Mouse (Mus musculus) intestine, embryonic 16.5 days (tissue): Measurements from ENCODE around the gene Actb. TPM values are rescaled to one million over a fixed set of nuclear protein-coding genes. Genes with fewer than 3 reads are reported as not detected.

ENCODE experiments used
- ATAC-seq: fragments of 200-750 bp; cut with Nextera tagmentation; 2 replicates; pipeline ENCODE4 v1.8.0; 2017; ENCODE audit warnings: moderate TSS enrichment, moderate library complexity
- H3K27ac ChIP-seq: fragments of 300-500 bp; sonication (generic); 2 replicates; pipeline ENCODE4 v1.5.1; 2014; ENCODE audit warnings: mild to moderate bottlenecking, low read length
- H3K27me3 ChIP-seq: fragments of 300-500 bp; sonication (generic); replicated peaks from 2 replicates; pipeline ENCODE4 v1.6.1; 2014; ENCODE audit warnings: low read length, control low read depth, mixed read lengths; ENCODE audit not compliant: control insufficient read depth, insufficient read depth
- H3K36me3 ChIP-seq: fragments of 300-500 bp; sonication (generic); 2 replicates; pipeline ENCODE4 v1.6.1; 2014; ENCODE audit warnings: low read length, control low read depth; ENCODE audit not compliant: control insufficient read depth, insufficient read depth
- H3K4me1 ChIP-seq: fragments of 300-500 bp; sonication (generic); 2 replicates; pipeline ENCODE4 v1.6.1; 2014; ENCODE audit warnings: low read length, control low read depth, mixed read lengths; ENCODE audit not compliant: control insufficient read depth, insufficient read depth
- H3K4me2 ChIP-seq: fragments of 300-500 bp; sonication (generic); 2 replicates; pipeline ENCODE4 v1.6.1; 2014; ENCODE audit warnings: low read depth, low read length, control low read depth
- H3K4me3 ChIP-seq: fragments of 300-500 bp; sonication (generic); 2 replicates; pipeline ENCODE4 v1.5.1; 2014; ENCODE audit warnings: mild to moderate bottlenecking, low read length
- H3K9ac ChIP-seq: fragments of 300-500 bp; sonication (generic); 2 replicates; pipeline ENCODE4 v1.6.1; 2014; ENCODE audit warnings: low read depth, low read length
- H3K9me3 ChIP-seq: fragments of 300-500 bp; sonication (generic); 2 replicates; pipeline ENCODE4 v1.6.1; 2016; ENCODE audit warnings: low read length, control low read depth; ENCODE audit not compliant: control insufficient read depth
- WGBS: fragments of 180-500 bp; shearing (Covaris S2); extraction: QIAGEN DNeasy Blood & Tissue Kit; methylation state at CpG from one replicate; pipeline ENCODE4 v1.1.7; 2014; 5-methylcytosine and 5-hydroxymethylcytosine counted together
- polyA plus RNA-seq: library from polyadenylated mRNA; unstranded; fragments of >200 nt; fragmentation: Nextera tagmentation; extraction: Ambion mirVana; gene quantifications from 2 replicates; pipeline ENCODE4 v1.2.1, GENCODE M21; 2015

Actb gene
- polyA plus RNA-seq, 1 experiment from 2014 or later, result 14,111 TPM

GRCm38 (mm10) chr5:142926204-142926939 lies 19.8 kb upstream of the Actb start:
- Histone ChIP-seq H3K9me3 (no peaks in the 10 kb centered on the region; the same call in 1 of the 2 replicates), H3K4me2 (0 out of 2 replicates have a peak overlapping the region, but pooled peaks have one; percentile 5), H3K4me1 (peaks cover 44% of the 10 kb centered on the region), H3K4me3 (no peak overlapping the region), H3K36me3 (no peaks in the 10 kb centered on the region), H3K9ac (peak overlapping the region; percentile 44), H3K27me3 (no peaks in the 10 kb centered on the region), H3K27ac (peak overlapping the region; percentile 91)
- WGBS, result 14% methylated on average over 13 of the region's 13 CpGs
- ATAC-seq, result peak; percentile 43

GRCm38 (mm10) chr5:142924336-142924959 lies 17.9 kb upstream of the Actb start:
- Histone ChIP-seq H3K27me3 (no peaks in the 10 kb centered on the region), H3K9ac (no peak overlapping the region), H3K4me2 (no peak overlapping the region), H3K9me3 (no peaks in the 10 kb centered on the region; the same call in 1 of the 2 replicates), H3K4me3 (no peak overlapping the region), H3K4me1 (peaks cover 52% of the 10 kb centered on the region), H3K36me3 (no peaks in the 10 kb centered on the region), H3K27ac (peak overlapping the region; percentile 91)
- ATAC-seq, result peak; percentile 65
- 61% methylated on average over 12 of the region's 12 CpGs for WGBS

GRCm38 (mm10) chr5:142923781-142924180 lies 17.2 kb upstream of the Actb start:
- 72% methylated on average over 3 of the region's 3 CpGs for WGBS
- H3K4me1 ChIP-seq, result peaks cover 49% of the 10 kb centered on the region
- peak overlapping the region; percentile 81 for H3K27ac ChIP-seq

GRCm38 (mm10) chr5:142922251-142922650 lies 15.7 kb upstream of the Actb start:
- 72% methylated on average over 5 of the region's 5 CpGs for WGBS
- H3K4me2 ChIP-seq, result peak overlapping the region; percentile 30
- H3K27me3 ChIP-seq, result no peaks in the 10 kb centered on the region
- H3K9ac ChIP-seq, result peak overlapping the region; percentile 32
- H3K36me3 ChIP-seq, result no peaks in the 10 kb centered on the region
- H3K9me3 ChIP-seq, result no peaks in the 10 kb centered on the region; the same call in 1 of the 2 replicates
- H3K4me3 ChIP-seq, result no peak overlapping the region
- H3K4me1 ChIP-seq, result peaks cover 42% of the 10 kb centered on the region
- 0 out of 2 replicates have a peak, but pooled peaks have one; percentile 6 for ATAC-seq
- H3K27ac ChIP-seq, result peak overlapping the region; percentile 94

More at GRCm38 (mm10) chr5:142923781-142924180, 17.2 kb upstream of the Actb start:
- no peaks in the 10 kb centered on the region for H3K36me3 ChIP-seq
- no peak overlapping the region for H3K4me3 ChIP-seq
- H3K27me3 ChIP-seq, result no peaks in the 10 kb centered on the region
- H3K9me3 ChIP-seq, result no peaks in the 10 kb centered on the region; the same call in 1 of the 2 replicates
- H3K9ac ChIP-seq, result no peak overlapping the region
- ATAC-seq, result no peak
- no peak overlapping the region for H3K4me2 ChIP-seq

- peak overlapping the region; percentile 94 for H3K27ac ChIP-seq
- no peaks in the 10 kb centered on the region for H3K36me3 ChIP-seq
- peak; percentile 62 for ATAC-seq
- peaks cover 31% of the 10 kb centered on the region for H3K4me1 ChIP-seq
- H3K27me3 ChIP-seq, result no peaks in the 10 kb centered on the region
- no peak overlapping the region for H3K4me3 ChIP-seq
- H3K9ac ChIP-seq, result peak overlapping the region; percentile 32; the same call in 1 of the 2 replicates
- WGBS, result 43% methylated on average over 6 of the region's 6 CpGs
- peak overlapping the region; percentile 30 for H3K4me2 ChIP-seq
- H3K9me3 ChIP-seq, result no peaks in the 10 kb centered on the region; the same call in 1 of the 2 replicates
These were observed 14.5 kb upstream of the Actb start for GRCm38 (mm10) chr5:142921074-142921459.

- Histone ChIP-seq H3K27ac (peak overlapping the region; percentile 94), H3K4me3 (no peak overlapping the region), H3K36me3 (no peaks in the 10 kb centered on the region), H3K9ac (no peak overlapping the region), H3K4me1 (peaks cover 26% of the 10 kb centered on the region), H3K27me3 (no peaks in the 10 kb centered on the region), H3K4me2 (peak overlapping the region; percentile 30), H3K9me3 (no peaks in the 10 kb centered on the region; the same call in 1 of the 2 replicates)
- ATAC-seq, result peak; percentile 95
- WGBS, result 36% methylated on average over 8 of the region's 8 CpGs
These were observed 13.9 kb upstream of the Actb start for GRCm38 (mm10) chr5:142920311-142921073.

GRCm38 (mm10) chr5:142917402-142917801 lies 10.8 kb upstream of the Actb start:
- no peak for ATAC-seq
- Histone ChIP-seq H3K4me2 (no peak overlapping the region), H3K9me3 (no peaks in the 10 kb centered on the region), H3K9ac (no peak overlapping the region), H3K4me1 (peaks cover 16% of the 10 kb centered on the region), H3K36me3 (no peaks in the 10 kb centered on the region), H3K27me3 (no peaks in the 10 kb centered on the region), H3K4me3 (no peak overlapping the region), H3K27ac (no peak overlapping the region)
- WGBS, result 87% methylated on average over 8 of the region's 8 CpGs

GRCm38 (mm10) chr5:142916593-142916992 lies 10.0 kb upstream of the Actb start:
- peaks cover 13% of the 10 kb centered on the region for H3K4me1 ChIP-seq
- no peak overlapping the region for H3K9ac ChIP-seq
- H3K27me3 ChIP-seq, result no peaks in the 10 kb centered on the region
- H3K4me2 ChIP-seq, result no peak overlapping the region
- no peaks in the 10 kb centered on the region for H3K9me3 ChIP-seq
- no peak overlapping the region for H3K4me3 ChIP-seq
- no peaks in the 10 kb centered on the region for H3K36me3 ChIP-seq
- 80% methylated on average over 7 of the region's 7 CpGs for WGBS
- no peak overlapping the region for H3K27ac ChIP-seq
- ATAC-seq, result no peak

GRCm38 (mm10) chr5:142915231-142915630 lies 8.7 kb upstream of the Actb start:
- Histone ChIP-seq H3K4me3 (no peak overlapping the region), H3K4me1 (peaks cover 11% of the 10 kb centered on the region), H3K9me3 (no peaks in the 10 kb centered on the region), H3K27ac (peak overlapping the region; percentile 8; the same call in 1 of the 2 replicates), H3K36me3 (no peaks in the 10 kb centered on the region), H3K9ac (no peak overlapping the region), H3K27me3 (no peaks in the 10 kb centered on the region), H3K4me2 (no peak overlapping the region)
- WGBS, result 65% methylated on average over 11 of the region's 11 CpGs
- peak; percentile 21 for ATAC-seq
